Mouse (Mus musculus): Measurements from ENCODE around the gene Paf1.

Paf1 gene

GRCm38 (mm10) chr7:28392429-28393271 lies at the start of gene Paf1, which contains the start of gene Med29:
Gene Paf1, plus strand, starts transcription at chr7:28392951.
Gene Med29, minus strand, starts transcription at chr7:28392708.
- peak; percentile 96 for DNase-seq

DNA sequence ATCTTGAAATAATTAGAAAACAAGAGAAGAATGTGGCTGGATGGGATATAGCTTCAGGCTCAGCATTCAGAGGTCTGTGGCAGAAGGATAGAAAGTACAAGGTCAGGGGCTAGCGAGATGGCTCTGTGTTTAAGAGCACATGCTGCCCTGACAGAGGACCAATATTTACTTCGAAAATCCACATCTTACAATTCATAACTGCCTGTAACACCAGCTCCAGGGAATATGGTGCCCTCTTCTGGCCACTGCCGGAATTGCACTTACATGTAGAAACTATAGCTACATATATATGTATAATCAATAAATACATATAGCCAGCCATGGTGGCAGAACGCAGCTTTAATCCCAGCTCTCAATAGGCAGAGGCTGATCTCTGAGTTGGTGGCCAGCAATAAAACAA lies 48.1 kb upstream of the Paf1 start:
- DNase-seq = peak; percentile 72 to 83

DNA sequence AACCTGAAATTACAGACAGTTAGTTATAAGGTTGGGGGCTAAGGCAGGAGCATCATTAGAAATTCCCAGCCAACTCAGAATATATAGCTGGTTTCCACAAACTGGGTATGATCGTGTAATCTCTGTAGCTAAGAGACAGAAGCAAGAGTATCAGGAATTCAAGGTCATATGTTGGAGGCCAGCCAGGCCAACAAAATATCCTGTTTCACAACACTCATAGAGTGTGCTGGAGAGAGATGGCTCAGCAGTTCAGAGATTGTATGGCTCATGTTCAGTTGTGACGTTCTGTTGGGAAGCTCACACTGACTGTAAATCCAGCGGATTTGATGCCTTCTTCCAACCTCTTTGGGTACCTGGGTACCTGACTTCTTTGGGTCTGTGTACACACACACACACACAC lies 45.0 kb upstream of the Paf1 start:
- no peak for DNase-seq

- no peak for DNase-seq
Measured at GRCm38 (mm10) chr7:28348601-28349000, 44.1 kb upstream of the Paf1 start.

DNA sequence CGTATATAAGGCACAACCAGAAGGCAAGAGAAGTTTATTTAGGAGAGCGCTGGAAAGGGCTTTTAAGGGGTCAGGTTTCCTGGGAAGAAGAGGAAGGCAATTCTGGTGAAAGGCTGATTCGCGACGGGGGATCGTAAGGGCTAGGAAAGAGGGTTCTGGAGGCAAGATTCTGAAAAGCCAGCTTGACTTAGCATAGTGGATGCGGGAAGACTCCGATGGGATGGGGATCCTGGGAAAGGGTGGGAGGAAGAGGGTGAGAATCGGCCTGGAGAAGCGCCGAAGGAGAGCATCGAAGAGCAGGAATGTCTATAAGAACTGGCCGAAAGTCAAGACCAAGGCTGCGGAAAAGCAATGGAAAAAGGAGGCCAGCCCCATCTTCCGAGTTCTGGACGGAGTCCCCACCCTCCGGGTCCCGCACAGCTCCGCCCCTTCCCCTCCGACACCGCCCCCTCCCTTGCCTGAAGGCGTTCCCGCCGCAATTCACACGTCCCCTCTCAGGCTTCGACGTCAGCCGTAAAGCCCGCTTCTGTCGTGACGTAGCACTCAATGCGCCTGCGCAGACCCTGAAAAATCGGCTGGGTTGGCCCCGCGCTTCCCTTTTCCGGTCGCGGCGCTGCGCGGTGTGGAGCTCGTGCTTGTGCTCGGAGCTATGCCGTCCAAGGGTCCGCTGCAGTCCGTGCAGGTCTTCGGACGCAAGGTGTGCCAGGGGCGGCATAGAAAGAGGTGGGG lies 42.4 kb upstream of the Paf1 start, which contains the start of gene Rps16:
Gene Rps16, plus strand, starts transcription at position 498 of the 729 bp plus-strand sequence.
- peak; percentile 99 for DNase-seq

GRCm38 (mm10) chr7:28351676-28352191 lies 41.0 kb upstream of the Paf1 start:
- no peak for DNase-seq

DNA sequence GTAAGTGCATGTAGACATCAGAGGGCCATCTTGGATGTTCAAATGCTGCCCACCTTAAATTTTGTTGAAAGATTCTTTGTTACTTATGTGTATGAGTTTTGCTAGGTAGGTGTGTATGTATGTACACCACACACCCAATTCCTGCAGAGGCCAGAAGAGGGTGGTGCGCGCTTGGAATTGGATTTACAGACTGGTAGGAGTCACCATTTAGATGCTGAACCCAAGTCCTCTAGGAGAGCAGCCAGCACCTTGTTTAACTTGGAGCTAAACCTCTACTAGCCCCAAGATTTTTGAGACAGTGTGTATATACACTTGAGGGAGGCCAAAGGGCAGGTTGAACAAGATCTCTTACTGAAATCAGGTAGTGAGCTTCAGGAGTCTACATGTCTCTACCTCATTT lies 39.5 kb upstream of the Paf1 start:
- DNase-seq = no peak

- DNase-seq = no peak
Measured at GRCm38 (mm10) chr7:28354113-28354581, 38.6 kb upstream of the Paf1 start.

DNA sequence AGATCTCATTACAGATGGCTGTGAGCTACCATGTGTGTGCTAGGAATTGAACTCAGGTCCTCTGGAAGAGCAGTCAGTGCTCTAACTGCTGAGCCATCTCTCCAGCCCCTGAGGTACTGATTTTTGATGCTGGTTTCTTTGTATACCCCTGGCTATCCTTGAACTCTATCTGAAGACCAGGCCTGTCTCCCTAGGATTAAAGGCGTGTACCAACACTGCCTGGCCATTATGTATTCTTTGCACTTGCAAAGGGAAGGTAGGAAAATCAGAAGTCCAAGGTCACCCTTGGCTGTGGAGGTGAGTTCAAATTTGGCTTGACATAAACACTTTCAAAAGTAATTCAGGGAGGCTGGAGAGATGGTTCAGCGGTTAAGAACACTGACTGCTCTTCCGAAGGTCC lies 38.2 kb upstream of the Paf1 start:
- no peak for DNase-seq

DNA sequence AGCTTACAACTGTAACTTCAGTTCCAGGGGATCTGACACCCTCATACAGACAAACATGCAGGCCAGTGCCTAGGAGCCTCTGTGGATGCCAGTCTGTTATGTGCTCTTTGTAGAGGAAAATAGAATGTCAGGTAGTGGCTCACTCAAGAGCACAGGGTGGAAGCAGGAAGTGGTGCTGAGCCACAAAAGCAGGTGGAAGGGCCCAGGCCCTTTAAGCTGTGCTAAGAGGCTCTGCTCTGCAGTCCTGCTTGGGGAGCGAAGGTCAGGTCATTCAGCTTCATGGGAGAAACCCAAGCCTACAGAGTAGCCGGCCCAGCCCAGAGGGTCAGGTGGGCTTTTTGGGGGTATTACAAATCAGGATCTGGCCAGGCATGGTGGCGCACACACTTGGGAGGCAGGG lies 37.5 kb upstream of the Paf1 start:
- DNase-seq = no peak

DNA sequence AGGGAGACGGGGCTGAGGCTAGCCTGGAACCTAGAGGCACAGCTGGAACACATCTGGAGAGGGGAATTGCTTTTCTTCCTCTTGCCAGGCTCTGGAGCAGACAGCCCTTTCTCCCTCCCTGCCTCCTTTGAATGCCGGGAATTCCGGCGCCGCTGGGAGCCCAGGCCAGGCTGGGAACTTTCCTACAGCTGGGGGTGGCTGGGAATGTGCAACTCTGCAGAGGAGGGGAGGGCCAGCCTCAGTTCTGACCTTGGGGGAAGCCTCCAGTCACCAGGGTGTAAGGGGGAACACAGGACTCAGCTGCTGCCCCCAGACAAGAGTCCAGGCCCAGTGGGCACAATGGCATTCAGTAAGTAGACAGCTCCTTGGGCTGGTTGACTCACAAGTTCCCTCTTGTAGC lies 35.8 kb upstream of the Paf1 start:
- no peak for DNase-seq

GRCm38 (mm10) chr7:28357984-28358383 lies 34.8 kb upstream of the Paf1 start:
- no peak for DNase-seq

DNA sequence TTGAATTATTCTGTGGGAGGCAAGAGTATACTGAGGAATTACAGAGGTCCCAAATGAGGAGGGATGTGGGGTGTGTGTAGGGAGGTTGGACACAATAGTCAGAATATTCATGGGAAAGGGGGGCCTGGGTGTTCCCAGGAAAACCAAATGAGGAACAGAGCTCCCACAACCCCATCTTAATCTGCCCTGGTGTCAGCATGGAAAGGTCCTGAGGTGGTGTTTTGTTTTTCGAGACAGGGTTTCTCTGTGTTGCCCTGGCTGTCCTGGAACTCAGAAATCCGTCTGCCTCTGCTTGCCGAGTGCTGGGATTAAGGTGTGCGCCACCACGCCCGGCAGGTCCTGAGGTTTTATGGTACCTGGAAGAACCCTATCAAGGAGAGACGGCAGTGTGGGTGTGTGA lies 34.3 kb upstream of the Paf1 start:
- no peak for DNase-seq

GRCm38 (mm10) chr7:28359854-28360253 lies 32.9 kb upstream of the Paf1 start:
- DNase-seq = no peak

GRCm38 (mm10) chr7:28360291-28360690 lies 32.5 kb upstream of the Paf1 start:
- no peak for DNase-seq

GRCm38 (mm10) chr7:28361647-28362341 lies 31.0 kb upstream of the Paf1 start:
- no peak for DNase-seq

DNA sequence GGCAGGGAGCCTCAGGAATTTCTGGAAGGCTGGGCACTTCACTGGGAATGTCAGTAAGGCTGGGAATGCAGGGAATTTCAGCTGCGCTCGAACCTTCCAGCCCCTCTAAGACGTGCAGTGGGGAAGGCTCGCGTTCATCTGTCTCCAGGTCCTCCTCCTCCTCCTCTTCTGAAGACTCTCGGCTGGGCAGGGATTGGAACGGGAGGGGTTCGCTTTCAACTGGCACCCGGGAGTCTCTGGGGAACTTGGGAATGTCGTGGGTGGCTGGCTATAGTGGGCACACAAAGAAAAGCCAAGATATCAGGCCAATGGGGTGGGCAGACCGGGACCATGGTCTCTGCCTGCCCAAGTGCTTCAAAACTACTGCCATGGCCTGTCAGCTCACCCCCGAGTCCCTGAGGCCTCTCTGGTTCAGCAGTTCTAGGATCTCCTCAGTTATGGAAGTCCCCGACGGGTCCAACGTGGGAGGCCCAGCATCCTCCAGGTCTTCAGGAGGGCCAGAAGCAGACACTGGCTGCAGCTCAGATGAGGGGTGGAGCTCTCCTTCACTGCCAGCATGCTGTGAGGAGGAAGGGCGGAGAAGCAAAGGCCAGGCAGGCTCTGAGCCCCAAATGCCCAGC lies 30.2 kb upstream of the Paf1 start:
- no peak for DNase-seq

DNA sequence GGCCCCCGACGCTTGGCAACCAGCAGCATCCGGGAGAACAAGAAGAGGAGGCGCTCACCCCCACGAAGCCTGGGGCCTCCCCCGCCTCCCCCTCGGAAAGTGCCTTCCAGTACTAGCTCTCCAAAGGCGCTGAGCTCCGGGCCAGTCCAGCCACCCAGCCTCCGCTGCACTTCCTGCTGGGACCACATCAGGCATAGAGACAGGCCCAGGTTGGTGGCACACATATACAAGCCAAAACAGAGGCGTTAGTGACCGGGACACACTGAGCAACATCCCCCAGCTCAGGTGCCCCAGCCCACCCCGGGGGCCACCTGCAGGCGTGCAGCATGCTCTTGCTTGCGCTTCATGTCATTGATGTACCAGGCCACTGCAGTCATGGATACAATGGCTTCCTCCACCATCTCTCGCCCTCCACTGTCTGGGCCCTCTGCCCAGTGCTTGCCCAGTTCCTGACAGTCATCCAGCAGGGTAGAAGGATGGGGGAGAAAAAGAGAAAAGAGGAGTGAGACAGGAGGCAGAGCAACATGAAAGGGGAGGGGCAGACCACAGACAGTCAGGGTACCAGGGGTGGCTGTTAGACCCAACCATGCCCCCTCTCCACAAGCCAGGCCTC lies 25.0 kb upstream of the Paf1 start:
- no peak for DNase-seq

GRCm38 (mm10) chr7:28368276-28368920 lies 24.4 kb upstream of the Paf1 start:
- DNase-seq = no peak

GRCm38 (mm10) chr7:28370051-28370450 lies 22.7 kb upstream of the Paf1 start:
- DNase-seq = no peak

DNA sequence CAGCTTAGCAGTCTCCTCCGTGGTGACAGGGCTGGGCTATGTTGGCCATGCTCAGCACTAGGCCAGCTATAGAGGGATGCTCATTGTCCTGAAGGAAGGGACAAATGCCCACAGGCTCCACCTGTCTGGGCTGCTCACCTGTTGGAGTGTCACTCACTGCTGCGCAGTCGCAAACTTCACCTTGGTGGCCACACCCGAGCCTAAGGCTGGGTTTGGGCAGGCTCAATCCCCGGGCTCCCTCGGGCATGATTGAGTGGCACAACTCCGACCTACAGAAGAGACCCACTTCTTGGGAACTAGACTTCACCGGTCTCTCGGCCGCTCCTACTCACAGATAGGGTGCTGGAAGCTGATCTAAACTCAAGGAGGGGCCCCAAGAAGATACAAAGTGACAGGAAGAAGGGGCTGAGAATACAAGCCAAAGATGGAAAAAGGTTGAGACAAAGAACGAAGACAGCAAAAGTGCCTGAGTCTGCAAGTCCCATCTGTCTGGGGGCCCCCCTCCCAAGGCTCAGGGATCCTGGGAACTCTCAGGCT lies 21.7 kb upstream of the Paf1 start:
- DNase-seq = no peak
